Comparison of ENCODE assay signal across 25 mouse cellular contexts in the genomic region with DNA sequence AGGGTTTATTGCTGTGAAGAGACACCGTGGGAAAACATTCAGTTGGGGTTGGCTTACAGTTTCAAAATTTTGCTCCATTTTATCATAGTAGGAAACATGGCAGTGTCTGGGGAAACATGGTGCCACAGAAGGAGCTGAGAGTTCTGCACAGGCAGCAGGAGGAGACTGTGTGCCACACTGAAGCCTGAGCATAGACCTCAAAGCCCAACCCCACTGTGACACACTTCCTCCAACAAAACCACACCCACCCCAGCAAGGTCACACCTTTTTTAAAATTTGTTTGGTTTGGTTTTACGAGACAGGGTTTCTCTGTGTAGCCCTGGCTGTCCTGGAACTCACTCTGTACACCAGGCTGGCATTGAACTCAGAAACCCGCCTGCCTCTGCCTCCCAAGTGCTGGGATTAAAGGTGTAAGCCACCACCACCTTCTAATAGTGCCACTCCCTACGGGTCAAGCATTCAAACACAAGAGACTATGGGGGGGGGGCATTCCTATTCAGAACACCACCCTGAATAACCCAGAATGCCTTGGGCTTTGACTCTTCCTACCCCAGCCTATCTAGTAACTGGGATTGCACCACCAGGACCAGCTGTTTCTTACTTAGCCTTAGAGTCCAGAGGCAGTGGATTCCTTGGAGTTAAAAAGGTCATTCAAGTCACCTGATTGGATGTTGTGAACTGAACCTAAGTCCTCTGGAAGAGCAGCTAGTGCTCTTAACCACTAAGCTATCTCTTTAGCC. TPM values are rescaled to one million over a fixed set of nuclear protein-coding genes. Genes with fewer than 3 reads are reported as not detected.
DNase-seq lines count a peak whose midpoint lies in the region; ATAC-seq and TF ChIP-seq lines count a peak whose summit lies in the region.
"Had no signal": no experiment of that assay in that cellular context is flagged by ENCODE, and none has a peak within 500 bp of the region (broad histone marks: within the 10 kb centered on the region; RNA-seq: fewer than 3 reads in every experiment).

No protein-coding gene starts in this region.

- H3K27me3 ChIP-seq in heart, postnatal 0 days (ENCODE audit: control insufficient read depth, insufficient read depth, low read length), result no peaks in the 10 kb centered on the region
- H3K27me3 ChIP-seq in heart, embryonic 12.5 days (replicated peaks), result no peaks in the 10 kb centered on the region
- H3K27me3 ChIP-seq in hindbrain, postnatal 0 days (ENCODE audit: insufficient read depth, low read length), result no peaks in the 10 kb centered on the region
- H3K27me3 ChIP-seq: limb, embryonic 13.5 days; liver, embryonic 13.5 days; midbrain, embryonic 15.5 days; neural tube, embryonic 15.5 days had no signal

- H3K4me1 ChIP-seq in heart, postnatal 0 days (ENCODE audit: control insufficient read depth, insufficient read depth), result no peaks in the 10 kb centered on the region
- H3K4me1 ChIP-seq in heart, embryonic 12.5 days (replicated peaks), result 0 out of 2 replicates have a peak, but pooled peaks cover 6% of the 10 kb centered on the region
- H3K4me1 ChIP-seq in hindbrain, postnatal 0 days (ENCODE audit: insufficient read depth, low read length), result no peaks in the 10 kb centered on the region
- H3K4me1 ChIP-seq: forebrain, embryonic 10.5 days; heart, embryonic 10.5 days; limb, embryonic 13.5 days; liver, embryonic 13.5 days; midbrain, embryonic 15.5 days; neural tube, embryonic 15.5 days had no signal

- intact Hi-C loops in left cerebral cortex, postnatal 14 days (cut with DNase I), result no loop called here

- H3K4me2 ChIP-seq in heart, postnatal 0 days (ENCODE audit: low read depth, low read length), result no peak overlapping the region
- no peak overlapping the region for H3K4me2 ChIP-seq in heart, embryonic 12.5 days
- no peak overlapping the region for H3K4me2 ChIP-seq in hindbrain, postnatal 0 days (ENCODE audit: low read depth, low read length)
- H3K4me2 ChIP-seq: limb, embryonic 13.5 days; liver, embryonic 13.5 days; midbrain, embryonic 15.5 days; neural tube, embryonic 15.5 days had no signal

- no peak overlapping the region for H3K27ac ChIP-seq in heart, postnatal 0 days (ENCODE audit: low read depth)
- no peak overlapping the region for H3K27ac ChIP-seq in heart, embryonic 12.5 days (ENCODE audit: poor library complexity, severe bottlenecking)
- H3K27ac ChIP-seq in hindbrain, postnatal 0 days, result no peak overlapping the region
- H3K27ac ChIP-seq: forebrain, embryonic 10.5 days; heart, embryonic 10.5 days; limb, embryonic 13.5 days; liver, embryonic 13.5 days; midbrain, embryonic 15.5 days; neural tube, embryonic 15.5 days had no signal

- H3K9me3 ChIP-seq in heart, postnatal 0 days (replicated peaks; ENCODE audit: control insufficient read depth, low read length), result no peaks in the 10 kb centered on the region
- no peaks in the 10 kb centered on the region for H3K9me3 ChIP-seq in heart, embryonic 12.5 days (replicated peaks)
- no peaks in the 10 kb centered on the region for H3K9me3 ChIP-seq in hindbrain, postnatal 0 days (ENCODE audit: low read length)
- H3K9me3 ChIP-seq: forebrain, embryonic 10.5 days; heart, embryonic 10.5 days; limb, embryonic 13.5 days; liver, embryonic 13.5 days; midbrain, embryonic 15.5 days; neural tube, embryonic 15.5 days had no signal

- no peak for ATAC-seq in heart, postnatal 0 days (ENCODE audit: insufficient read depth, low read depth)
- no peak for ATAC-seq in heart, embryonic 12.5 days (ENCODE audit: insufficient number of reproducible peaks, low FRiP score)
- ATAC-seq in megakaryocyte, adult 5-6 weeks (ENCODE audit: poor library complexity, severe bottlenecking), result peak; percentile 40; the same call in 1 of the 2 replicates
- ATAC-seq in hindbrain, postnatal 0 days, result no peak
- ATAC-seq: forebrain, embryonic 16.5 days; midbrain, embryonic 15.5 days had no signal

- peaks cover 71% of the 10 kb centered on the region for H3K36me3 ChIP-seq in heart, postnatal 0 days (replicated peaks; ENCODE audit: control insufficient read depth, insufficient read depth, low read length)
- H3K36me3 ChIP-seq in heart, embryonic 12.5 days, result peaks cover 79% of the 10 kb centered on the region
- peaks cover 52% of the 10 kb centered on the region for H3K36me3 ChIP-seq in hindbrain, postnatal 0 days (ENCODE audit: insufficient read depth, low read length)

- H3K9ac ChIP-seq in heart, postnatal 0 days (replicated peaks; ENCODE audit: low read depth, low read length), result no peak overlapping the region
- no peak overlapping the region for H3K9ac ChIP-seq in heart, embryonic 12.5 days
- H3K9ac ChIP-seq in hindbrain, postnatal 0 days (replicated peaks; ENCODE audit: low read length), result no peak overlapping the region
- H3K9ac ChIP-seq: limb, embryonic 13.5 days; liver, embryonic 13.5 days; midbrain, embryonic 15.5 days; neural tube, embryonic 15.5 days had no signal

- 94% methylated on average over 4 of the region's 4 CpGs for WGBS in heart, postnatal 0 days
- WGBS in heart, embryonic 12.5 days, result 90% methylated on average over 4 of the region's 4 CpGs
- 98% methylated on average over 4 of the region's 4 CpGs for WGBS in hindbrain, postnatal 0 days

- TF ChIP-seq CTCF in heart, postnatal 0 days (IDR thresholded peaks at IDR 0.05; ENCODE audit: low read depth), result no peak
- TF ChIP-seq CTCF in hindbrain, postnatal 0 days (IDR thresholded peaks at IDR 0.05; ENCODE audit: low read depth), result no peak

- no peak for TF ChIP-seq EP300 in heart, postnatal 0 days (IDR thresholded peaks at IDR 0.05; ENCODE audit: low read depth)

- H3K4me3 ChIP-seq in heart, postnatal 0 days (ENCODE audit: low read depth, low read length), result no peak overlapping the region
- H3K4me3 ChIP-seq in heart, embryonic 12.5 days, result no peak overlapping the region
- no peak overlapping the region for H3K4me3 ChIP-seq in hindbrain, postnatal 0 days (ENCODE audit: low read length)
- H3K4me3 ChIP-seq: forebrain, embryonic 10.5 days; heart, embryonic 10.5 days; limb, embryonic 13.5 days; liver, embryonic 13.5 days; midbrain, embryonic 15.5 days; myocyte; neural tube, embryonic 15.5 days had no signal

- peak; percentile 5 for DNase-seq in heart, postnatal 0 days (ENCODE audit: low spot score)
- DNase-seq in T-cell, adult 2 months (ENCODE audit: low spot score), result peak; percentile 27
- DNase-seq in left cerebral cortex, postnatal 14 days (ENCODE audit: low spot score in 2 of 2), result no peak
- DNase-seq in left cerebral cortex, adult 11 months (ENCODE audit: low spot score), result no peak
- DNase-seq in hindbrain, postnatal 0 days (ENCODE audit: low spot score), result no peak
- DNase-seq in kidney, adult 9 months, result no peak
- DNase-seq: adrenal gland, postnatal 14 days; cerebellum, adult 8-10 months; gastrocnemius, postnatal 10 days; heart, postnatal 10 days; kidney, adult 8-10 months; kidney, postnatal 14 days; liver, embryonic 13.5 days; lung, adult 2 months; right cerebral cortex, adult 18-20 months; thymus, adult 2 months had no signal

RNA-seq across cellular contexts. Expression of a gene that starts 8.7 kb away (rescaled TPM):
- 30.1 and 38.9 TPM in 2 replicates for total RNA-seq in heart, postnatal 0 days (2014; rRNA removed; ENCODE audit: low replicate concordance)
- 33.1 and 36.9 TPM in 2 replicates for polyA plus RNA-seq in heart, postnatal 0 days (2015; fragmentation: Nextera tagmentation; extraction: Ambion mirVana)
- polyA plus RNA-seq in heart, embryonic 12.5 days (2016; fragmentation: Nextera tagmentation; extraction: Ambion mirVana), result 32.0 and 35.4 TPM in 2 replicates
- total RNA-seq in megakaryocyte, adult 5-6 weeks (2015), result 16.0 and 16.4 TPM in 2 replicates
- total RNA-seq in megakaryocyte, adult 5-6 weeks (2017), result 18.3 and 28.9 TPM in 2 replicates
- total RNA-seq in left cerebral cortex, postnatal 14 days (2021), result 10 to 100 TPM; 29.5 to 31.2 TPM
- 26.1 and 32.0 TPM in 2 replicates for total RNA-seq in hindbrain, postnatal 0 days (2014; rRNA removed)
- polyA plus RNA-seq in hindbrain, postnatal 0 days (2015; fragmentation: Nextera tagmentation; extraction: Ambion mirVana), result 44.0 and 44.6 TPM in 2 replicates

RNA-seq across cellular contexts. Expression of a gene that starts 38.5 kb away (rescaled TPM):
- 157 and 179 TPM in 2 replicates for total RNA-seq in heart, postnatal 0 days (2014; rRNA removed; ENCODE audit: low replicate concordance)
- polyA plus RNA-seq in heart, postnatal 0 days (2015; fragmentation: Nextera tagmentation; extraction: Ambion mirVana), result 97.2 and 106 TPM in 2 replicates
- 105 and 109 TPM in 2 replicates for polyA plus RNA-seq in heart, embryonic 12.5 days (2016; fragmentation: Nextera tagmentation; extraction: Ambion mirVana)
- total RNA-seq in megakaryocyte, adult 5-6 weeks (2015), result 319 and 422 TPM in 2 replicates
- 1,374 and 1,550 TPM in 2 replicates for total RNA-seq in megakaryocyte, adult 5-6 weeks (2017)
- 100 to 1,000 TPM; 250 to 273 TPM for total RNA-seq in left cerebral cortex, postnatal 14 days (2021)
- total RNA-seq in hindbrain, postnatal 0 days (2014; rRNA removed), result 141 and 163 TPM in 2 replicates
- 133 and 144 TPM in 2 replicates for polyA plus RNA-seq in hindbrain, postnatal 0 days (2015; fragmentation: Nextera tagmentation; extraction: Ambion mirVana)

RNA-seq across cellular contexts. Expression of a gene that starts 58.0 kb away (rescaled TPM):
- total RNA-seq in heart, postnatal 0 days (2014; rRNA removed; ENCODE audit: low replicate concordance), result 21.8 and 40.7 TPM in 2 replicates
- polyA plus RNA-seq in heart, postnatal 0 days (2015; fragmentation: Nextera tagmentation; extraction: Ambion mirVana), result 30.5 and 31.8 TPM in 2 replicates
- polyA plus RNA-seq in heart, embryonic 12.5 days (2016; fragmentation: Nextera tagmentation; extraction: Ambion mirVana), result 59.3 and 64.2 TPM in 2 replicates
- total RNA-seq in megakaryocyte, adult 5-6 weeks (2015), result 7.2 and 7.6 TPM in 2 replicates
- total RNA-seq in megakaryocyte, adult 5-6 weeks (2017), result 9.4 and 10.5 TPM in 2 replicates
- total RNA-seq in left cerebral cortex, postnatal 14 days (2021), result 10 to 100 TPM; 74.2 to 77.6 TPM
- 107 and 121 TPM in 2 replicates for total RNA-seq in hindbrain, postnatal 0 days (2014; rRNA removed)
- 138 and 140 TPM in 2 replicates for polyA plus RNA-seq in hindbrain, postnatal 0 days (2015; fragmentation: Nextera tagmentation; extraction: Ambion mirVana)

RNA-seq across cellular contexts. Expression of a gene that starts 58.5 kb away (rescaled TPM):
- total RNA-seq in heart, postnatal 0 days (2014; rRNA removed; ENCODE audit: low replicate concordance), result 28.5 and 50.9 TPM in 2 replicates
- polyA plus RNA-seq in heart, postnatal 0 days (2015; fragmentation: Nextera tagmentation; extraction: Ambion mirVana), result 42.9 and 48.7 TPM in 2 replicates
- 58.7 and 59.1 TPM in 2 replicates for polyA plus RNA-seq in heart, embryonic 12.5 days (2016; fragmentation: Nextera tagmentation; extraction: Ambion mirVana)
- total RNA-seq in megakaryocyte, adult 5-6 weeks (2015), result 27.0 and 32.5 TPM in 2 replicates
- 18.5 and 19.7 TPM in 2 replicates for total RNA-seq in megakaryocyte, adult 5-6 weeks (2017)
- total RNA-seq in left cerebral cortex, postnatal 14 days (2021), result 10 to 100 TPM; 23.4 to 25.7 TPM
- 19.5 and 49.9 TPM in 2 replicates for total RNA-seq in hindbrain, postnatal 0 days (2014; rRNA removed)
- polyA plus RNA-seq in hindbrain, postnatal 0 days (2015; fragmentation: Nextera tagmentation; extraction: Ambion mirVana), result 43.0 and 44.3 TPM in 2 replicates

Comparison
In these comparisons a context has a peak if more than half of its experiments do, and no peak if none do; other contexts are left out.
1. DNase-seq: peak in heart, postnatal 0 days (single experiment) and T-cell, adult 2 months (single experiment); none in left cerebral cortex, postnatal 14 days (0 of 2), left cerebral cortex, adult 11 months (single experiment), hindbrain, postnatal 0 days (single experiment) and kidney, adult 9 months (single experiment).